ENCODE assay signal across 14 mouse cellular contexts in genomic region chr8:124530076-124530475, GRCm38 (mm10). TPM values are rescaled to one million over a fixed set of nuclear protein-coding genes. Genes with fewer than 3 reads are reported as not detected.
DNase-seq lines count a peak whose midpoint lies in the region; ATAC-seq and TF ChIP-seq lines count a peak whose summit lies in the region.
"Had no signal": no experiment of that assay in that cellular context is flagged by ENCODE, and none has a peak within 500 bp of the region (broad histone marks: within the 10 kb centered on the region; RNA-seq: fewer than 3 reads in every experiment).

No protein-coding gene starts in this region.

- TF ChIP-seq EP300 in liver, postnatal 0 days (IDR thresholded peaks at IDR 0.05; ENCODE audit: low read depth): no peak

- H3K9me3 ChIP-seq in liver, postnatal 0 days (ENCODE audit: low read length): no peaks in the 10 kb centered on the region

- no peak overlapping the region for H3K4me3 ChIP-seq in gastrocnemius, adult 2 months
- H3K4me3 ChIP-seq in layer of hippocampus, adult 2 months: no peak overlapping the region
- H3K4me3 ChIP-seq in liver, postnatal 0 days (ENCODE audit: low read depth, low read length): no peak overlapping the region

- DNase-seq in gastrocnemius, adult 2 months: peak; percentile 74
- DNase-seq in gastrocnemius, postnatal 4 days (ENCODE audit: low spot score in 2 of 2): no peak
- DNase-seq in layer of hippocampus, adult 2 months (ENCODE audit: low spot score in 2 of 2): no peak
- DNase-seq in layer of hippocampus, postnatal 25 days (ENCODE audit: extremely low spot score in 1 of 2, low spot score in 1 of 2): no peak
- DNase-seq in cerebellum, adult 8-10 months: peak; percentile 79
- DNase-seq in gastrocnemius, postnatal 14 days: peak; percentile 31
- DNase-seq in embryo, embryonic 9.5 days (ENCODE audit: extremely low spot score): no peak
- DNase-seq in liver, postnatal 0 days: no peak
- DNase-seq: B cell, adult 2 months; lung, adult 18-20 months; thymus, adult 18-20 months had no signal

- H3K9ac ChIP-seq in liver, postnatal 0 days (replicated peaks): no peak overlapping the region

- H3K27ac ChIP-seq in gastrocnemius, adult 2 months: peak overlapping the region; percentile 73
- peak overlapping the region; percentile 72 for H3K27ac ChIP-seq in layer of hippocampus, adult 2 months
- H3K27ac ChIP-seq in liver, postnatal 0 days (ENCODE audit: low read depth): no peak overlapping the region
- H3K27ac ChIP-seq: macrophage had no signal

- H3K4me1 ChIP-seq in liver, postnatal 0 days (ENCODE audit: insufficient read depth): no peaks in the 10 kb centered on the region

- no peak for TF ChIP-seq CTCF in gastrocnemius, adult 2 months (IDR thresholded peaks at IDR 0.05)
- no peak for TF ChIP-seq CTCF in layer of hippocampus, adult 2 months (conservative IDR thresholded peaks at IDR 0.05)
- TF ChIP-seq CTCF in liver, postnatal 0 days (IDR thresholded peaks at IDR 0.05; ENCODE audit: low read depth): no peak

- 85% methylated on average over 14 of the region's 14 CpGs for WGBS in liver, postnatal 0 days (ENCODE audit: insufficient replicate concordance)

- H3K36me3 ChIP-seq in liver, postnatal 0 days (replicated peaks; ENCODE audit: insufficient read depth, low read length): peaks cover 42% of the 10 kb centered on the region

- no peaks in the 10 kb centered on the region for H3K27me3 ChIP-seq in liver, postnatal 0 days (ENCODE audit: insufficient read depth, low read length)

- ATAC-seq in liver, postnatal 0 days: no peak

- intact Hi-C loops in gastrocnemius, adult 2 months (cut with DNase I): loop anchor here (5.0 kb wide), 1 partner anchor 37 kb away; the partner anchor contains the start of gene Agt
- intact Hi-C loops in gastrocnemius, postnatal 14 days (cut with DNase I; ENCODE audit: low total_unique reads): no loop called here

- no peak overlapping the region for H3K4me2 ChIP-seq in liver, postnatal 0 days (ENCODE audit: low read depth, low read length)

RNA-seq across cellular contexts. Expression of gene Cog2, which starts 9.5 kb away (rescaled TPM):
- 10 to 100 TPM; 17.1 to 17.7 TPM for total RNA-seq in gastrocnemius, adult 2 months (2021)
- 10 to 100 TPM; 29.3 to 33.9 TPM for total RNA-seq in gastrocnemius, postnatal 4 days (2021)
- 10 to 100 TPM; 45.3 to 49.0 TPM for total RNA-seq in layer of hippocampus, adult 2 months (2021)
- total RNA-seq in layer of hippocampus, postnatal 25 days (2021): 10 to 100 TPM; 37.2 to 48.5 TPM
- 10 to 100 TPM; 18.7 to 19.8 TPM for total RNA-seq in gastrocnemius, postnatal 14 days (2021)
- 9.7 and 12.1 TPM in 2 replicates for polyA plus RNA-seq in liver, postnatal 0 days (2015; fragmentation: Nextera tagmentation; extraction: Ambion mirVana)

RNA-seq across cellular contexts. Expression of gene Agt, which starts 39.4 kb away (rescaled TPM):
- 10 to 100 TPM; 12.0 to 18.0 TPM for total RNA-seq in gastrocnemius, adult 2 months (2021)
- 10 to 100 TPM; 28.5 to 37.1 TPM for total RNA-seq in gastrocnemius, postnatal 4 days (2021)
- 10 to 100 TPM; 29.9 to 33.9 TPM for total RNA-seq in layer of hippocampus, adult 2 months (2021)
- 10 to 100 TPM; 37.0 to 47.2 TPM for total RNA-seq in layer of hippocampus, postnatal 25 days (2021)
- 10 to 100 TPM; 11.4 to 12.3 TPM for total RNA-seq in gastrocnemius, postnatal 14 days (2021)
- polyA plus RNA-seq in liver, postnatal 0 days (2015; fragmentation: Nextera tagmentation; extraction: Ambion mirVana): 782 and 883 TPM in 2 replicates
- total RNA-seq: monocyte, adult 5-6 weeks had no signal
- polyA plus RNA-seq: forebrain, embryonic 11.5 days; macrophage had no signal

RNA-seq across cellular contexts. Expression of gene Capn9, which starts 45.8 kb away (rescaled TPM):
- not detected for total RNA-seq in gastrocnemius, adult 2 months (2021)
- total RNA-seq in gastrocnemius, postnatal 4 days (2021): not detected
- total RNA-seq in layer of hippocampus, adult 2 months (2021): under 1 TPM; 0.34 to 0.79 TPM
- total RNA-seq in layer of hippocampus, postnatal 25 days (2021): under 1 TPM; 0.17 to 0.40 TPM
- total RNA-seq in gastrocnemius, postnatal 14 days (2021): under 1 TPM in 1 of 2 experiments, not detected in 1; 0.08 TPM
- polyA plus RNA-seq in liver, postnatal 0 days (2015; fragmentation: Nextera tagmentation; extraction: Ambion mirVana): 0.26 TPM in 1 of 2 replicates, not detected in the other
- total RNA-seq: monocyte, adult 5-6 weeks had no signal
- polyA plus RNA-seq: forebrain, embryonic 11.5 days; macrophage had no signal

Comparison
In these comparisons a context has a peak if more than half of its experiments do, and no peak if none do; other contexts are left out.
1. DNase-seq: peak in gastrocnemius, adult 2 months (single experiment), cerebellum, adult 8-10 months (single experiment) and gastrocnemius, postnatal 14 days (single experiment); none in gastrocnemius, postnatal 4 days (0 of 2), layer of hippocampus, adult 2 months (0 of 2), layer of hippocampus, postnatal 25 days (0 of 2), embryo, embryonic 9.5 days (single experiment) and liver, postnatal 0 days (single experiment).